Mouse (Mus musculus): ENCODE data around the gene Agmat. TPM values are rescaled to one million over a fixed set of nuclear protein-coding genes. Genes with fewer than 3 reads are reported as not detected.
"Not testable (repeated sequence)": the region's sequence is repeated elsewhere in the genome, so short reads cannot be mapped to it uniquely, and the experiment has no call there.

Gene Agmat
- polyA plus RNA-seq, 1 experiment from 2014 or later: not detected

- ATAC-seq (ENCODE audit: insufficient number of reproducible peaks, insufficient read depth, low FRiP score, low TSS enrichment, low read depth): no peak
- no peak overlapping the region for H3K9ac ChIP-seq
- peaks cover 52% of the 10 kb centered on the region for H3K36me3 ChIP-seq
- H3K9me3 ChIP-seq: no peaks in the 10 kb centered on the region
- WGBS: 93% methylated on average over 13 of the region's 13 CpGs
- no peak overlapping the region for H3K27ac ChIP-seq
- no peak overlapping the region for H3K4me2 ChIP-seq
- no peak overlapping the region for H3K4me3 ChIP-seq
- H3K4me1 ChIP-seq: peaks cover 20% of the 10 kb centered on the region
- no peaks in the 10 kb centered on the region for H3K27me3 ChIP-seq
These were observed 15.7 kb downstream of the Agmat start for GRCm38 (mm10) chr4:141762102-141762598.

GRCm38 (mm10) chr4:141763476-141763875, 17.0 kb downstream of the Agmat start:
- H3K9me3 ChIP-seq: no peaks in the 10 kb centered on the region
- H3K4me3 ChIP-seq: no peak overlapping the region
- peaks cover 31% of the 10 kb centered on the region for H3K4me1 ChIP-seq
- no peak overlapping the region for H3K4me2 ChIP-seq
- no peak overlapping the region for H3K9ac ChIP-seq
- H3K27ac ChIP-seq: no peak overlapping the region
- H3K27me3 ChIP-seq: no peaks in the 10 kb centered on the region
- no peak for ATAC-seq (ENCODE audit: insufficient number of reproducible peaks, insufficient read depth, low FRiP score, low TSS enrichment, low read depth)
- 91% methylated on average over 12 of the region's 12 CpGs for WGBS
- H3K36me3 ChIP-seq: peaks cover 65% of the 10 kb centered on the region

GRCm38 (mm10) chr4:141765008-141765407, 18.5 kb downstream of the Agmat start:
- H3K27ac ChIP-seq: no peak overlapping the region
- H3K9ac ChIP-seq: no peak overlapping the region
- WGBS: 94% methylated on average over 3 of the region's 3 CpGs
- peaks cover 27% of the 10 kb centered on the region for H3K4me1 ChIP-seq
- H3K9me3 ChIP-seq: no peaks in the 10 kb centered on the region
- H3K27me3 ChIP-seq: no peaks in the 10 kb centered on the region
- no peak overlapping the region for H3K4me3 ChIP-seq
- ATAC-seq (ENCODE audit: insufficient number of reproducible peaks, insufficient read depth, low FRiP score, low TSS enrichment, low read depth): no peak
- peaks cover 80% of the 10 kb centered on the region for H3K36me3 ChIP-seq
- H3K4me2 ChIP-seq: no peak overlapping the region

GRCm38 (mm10) chr4:141766316-141766667, 19.8 kb downstream of the Agmat start:
- H3K4me2 ChIP-seq: peak overlapping the region; percentile 38
- peaks cover 91% of the 10 kb centered on the region for H3K36me3 ChIP-seq
- H3K27me3 ChIP-seq: no peaks in the 10 kb centered on the region
- peaks cover 27% of the 10 kb centered on the region for H3K4me1 ChIP-seq
- H3K9ac ChIP-seq: 0 out of 2 replicates have a peak overlapping the region, but pooled peaks have one; percentile 27
- 70% methylated on average over 8 of the region's 8 CpGs for WGBS
- H3K4me3 ChIP-seq: no peak overlapping the region
- no peaks in the 10 kb centered on the region for H3K9me3 ChIP-seq
- H3K27ac ChIP-seq: peak overlapping the region; percentile 96
- ATAC-seq (ENCODE audit: insufficient number of reproducible peaks, insufficient read depth, low FRiP score, low TSS enrichment, low read depth): no peak

GRCm38 (mm10) chr4:141766668-141767352, 20.3 kb downstream of the Agmat start:
- Histone ChIP-seq H3K27me3 (no peaks in the 10 kb centered on the region), H3K27ac (peak overlapping the region; percentile 96), H3K4me1 (peaks cover 27% of the 10 kb centered on the region), H3K36me3 (peaks cover 91% of the 10 kb centered on the region), H3K4me3 (no peak overlapping the region), H3K9ac (0 out of 2 replicates have a peak overlapping the region, but pooled peaks have one; percentile 33), H3K4me2 (peak overlapping the region; percentile 38), H3K9me3 (no peaks in the 10 kb centered on the region)
- peak; percentile 49 for ATAC-seq (ENCODE audit: insufficient number of reproducible peaks, insufficient read depth, low FRiP score, low TSS enrichment, low read depth)
- WGBS: 41% methylated on average over 19 of the region's 19 CpGs

- Histone ChIP-seq H3K27me3 (no peaks in the 10 kb centered on the region), H3K4me3 (no peak overlapping the region), H3K27ac (peak overlapping the region; percentile 96), H3K9me3 (no peaks in the 10 kb centered on the region), H3K9ac (no peak overlapping the region), H3K36me3 (peaks cover 91% of the 10 kb centered on the region), H3K4me1 (peaks cover 27% of the 10 kb centered on the region), H3K4me2 (peak overlapping the region; percentile 38; the same call in 1 of the 2 replicates)
- WGBS: 72% methylated on average over 19 of the region's 19 CpGs
- ATAC-seq (ENCODE audit: insufficient number of reproducible peaks, insufficient read depth, low FRiP score, low TSS enrichment, low read depth): peak; percentile 78
These were observed 21.0 kb downstream of the Agmat start for GRCm38 (mm10) chr4:141767353-141768036.

GRCm38 (mm10) chr4:141769501-141770160, 23.2 kb downstream of the Agmat start:
- H3K36me3 ChIP-seq: peaks cover 91% of the 10 kb centered on the region
- H3K27ac ChIP-seq: no peak overlapping the region
- no peak overlapping the region for H3K4me2 ChIP-seq
- no peaks in the 10 kb centered on the region for H3K27me3 ChIP-seq
- peaks cover 27% of the 10 kb centered on the region for H3K4me1 ChIP-seq
- ATAC-seq (ENCODE audit: insufficient number of reproducible peaks, insufficient read depth, low FRiP score, low TSS enrichment, low read depth): no peak
- WGBS: 92% methylated on average over 8 of the region's 8 CpGs
- H3K9me3 ChIP-seq: no peaks in the 10 kb centered on the region
- no peak overlapping the region for H3K9ac ChIP-seq
- H3K4me3 ChIP-seq: no peak overlapping the region

GRCm38 (mm10) chr4:141771823-141772222, 25.4 kb downstream of the Agmat start:
- H3K9ac ChIP-seq: no peak overlapping the region
- no peak overlapping the region for H3K4me3 ChIP-seq
- H3K27me3 ChIP-seq: no peaks in the 10 kb centered on the region
- no peaks in the 10 kb centered on the region for H3K9me3 ChIP-seq
- ATAC-seq (ENCODE audit: insufficient number of reproducible peaks, insufficient read depth, low FRiP score, low TSS enrichment, low read depth): no peak
- no peak overlapping the region for H3K27ac ChIP-seq
- no peak overlapping the region for H3K4me2 ChIP-seq
- 88% methylated on average over 8 of the region's 8 CpGs for WGBS
- peaks cover 94% of the 10 kb centered on the region for H3K36me3 ChIP-seq
- H3K4me1 ChIP-seq: peaks cover 16% of the 10 kb centered on the region

- WGBS: 81% methylated on average over 3 of the region's 4 CpGs
These were observed 26.5 kb downstream of the Agmat start for GRCm38 (mm10) chr4:141773019-141773418.

GRCm38 (mm10) chr4:141779828-141780227, 33.4 kb downstream of the Agmat start:
- 88% methylated on average over 8 of the region's 8 CpGs for WGBS

More at GRCm38 (mm10) chr4:141773019-141773418, 26.5 kb downstream of the Agmat start:
- H3K4me2 ChIP-seq; H3K4me1 ChIP-seq; H3K4me3 ChIP-seq; H3K27ac ChIP-seq; H3K9ac ChIP-seq; ATAC-seq (ENCODE audit: insufficient number of reproducible peaks, insufficient read depth, low FRiP score, low TSS enrichment, low read depth); H3K27me3 ChIP-seq; H3K9me3 ChIP-seq: not testable (repeated sequence)
- H3K36me3 ChIP-seq: peaks cover 92% of the 10 kb centered on the region

GRCm38 (mm10) chr4:141781201-141781985, 34.9 kb downstream of the Agmat start:
- ATAC-seq (ENCODE audit: insufficient number of reproducible peaks, insufficient read depth, low FRiP score, low TSS enrichment, low read depth): no peak
- H3K36me3 ChIP-seq: peaks cover 89% of the 10 kb centered on the region
- H3K4me3 ChIP-seq: no peak overlapping the region
- no peak overlapping the region for H3K9ac ChIP-seq
- no peak overlapping the region for H3K4me2 ChIP-seq
- 94% methylated on average over 8 of the region's 8 CpGs for WGBS
- no peak overlapping the region for H3K27ac ChIP-seq
- no peaks in the 10 kb centered on the region for H3K27me3 ChIP-seq
- H3K9me3 ChIP-seq: no peaks in the 10 kb centered on the region
- no peaks in the 10 kb centered on the region for H3K4me1 ChIP-seq

More at GRCm38 (mm10) chr4:141779828-141780227, 33.4 kb downstream of the Agmat start:
- Histone ChIP-seq H3K4me1 (no peaks in the 10 kb centered on the region), H3K9ac (no peak overlapping the region), H3K36me3 (peaks cover 89% of the 10 kb centered on the region), H3K9me3 (no peaks in the 10 kb centered on the region), H3K4me2 (no peak overlapping the region), H3K4me3 (no peak overlapping the region), H3K27ac (no peak overlapping the region), H3K27me3 (no peaks in the 10 kb centered on the region)
- ATAC-seq (ENCODE audit: insufficient number of reproducible peaks, insufficient read depth, low FRiP score, low TSS enrichment, low read depth): no peak
